Mouse (Mus musculus) yolk sac, embryonic 10.5 days (tissue): ENCODE data around the gene Cldn4.
A peak's percentile ranks its signal among the peaks of the same experiment; 100 is the strongest.
"Not testable (repeated sequence)": the region's sequence is repeated elsewhere in the genome, so short reads cannot be mapped to it uniquely, and the experiment has no call there.

Experiments used
- DNase-seq: peaks from one replicate; pipeline ENCODE4 v3.0.0-alpha.2; 2017; ENCODE audit warnings: low spot score

Gene Cldn4

GRCm38 (mm10) chr5:134963546-134963945 is 16.8 kb upstream of the Cldn4 start:
- DNase-seq: no peak

- no peak for DNase-seq
Observed at GRCm38 (mm10) chr5:134961519-134961918, 14.8 kb upstream of the Cldn4 start.

GRCm38 (mm10) chr5:134960430-134960829 is 13.7 kb upstream of the Cldn4 start:
- no peak for DNase-seq

GRCm38 (mm10) chr5:134959114-134959513 is 12.4 kb upstream of the Cldn4 start:
- DNase-seq: no peak

GRCm38 (mm10) chr5:134955491-134955890 is 8.8 kb upstream of the Cldn4 start:
- no peak for DNase-seq

- DNase-seq: peak; percentile 55
Observed at GRCm38 (mm10) chr5:134951053-134951884, 4.5 kb upstream of the Cldn4 start.

GRCm38 (mm10) chr5:134948085-134948439 is 1.3 kb upstream of the Cldn4 start:
- DNase-seq: peak; percentile 79

GRCm38 (mm10) chr5:134947420-134948084 is 818 bp upstream of the Cldn4 start:
- no peak for DNase-seq

GRCm38 (mm10) chr5:134946063-134946856 is 474 bp downstream of the Cldn4 start:
- no peak for DNase-seq

GRCm38 (mm10) chr5:134945266-134945959 is 1.3 kb downstream of the Cldn4 start:
- no peak for DNase-seq

- DNase-seq: no peak
Observed at GRCm38 (mm10) chr5:134944179-134944578, 2.6 kb downstream of the Cldn4 start.

GRCm38 (mm10) chr5:134942740-134943139 is 4.0 kb downstream of the Cldn4 start:
- no peak for DNase-seq

GRCm38 (mm10) chr5:134941472-134942209 is 5.1 kb downstream of the Cldn4 start:
- DNase-seq: peak; percentile 87

GRCm38 (mm10) chr5:134939554-134939953 is 7.2 kb downstream of the Cldn4 start:
- DNase-seq: not testable (repeated sequence)

GRCm38 (mm10) chr5:134939069-134939468 is 7.7 kb downstream of the Cldn4 start:
- no peak for DNase-seq

GRCm38 (mm10) chr5:134936626-134937185 is 10.0 kb downstream of the Cldn4 start:
- no peak for DNase-seq

- DNase-seq: no peak
Observed at GRCm38 (mm10) chr5:134936051-134936450, 10.7 kb downstream of the Cldn4 start.

- no peak for DNase-seq
Observed at GRCm38 (mm10) chr5:134934666-134935065, 12.1 kb downstream of the Cldn4 start.

GRCm38 (mm10) chr5:134933686-134934085 is 13.0 kb downstream of the Cldn4 start:
- not testable (repeated sequence) for DNase-seq

- DNase-seq: no peak
Observed at GRCm38 (mm10) chr5:134933281-134933680, 13.5 kb downstream of the Cldn4 start.

- DNase-seq: peak; percentile 79
Observed at GRCm38 (mm10) chr5:134932903-134933276, 13.8 kb downstream of the Cldn4 start.
